Mouse (Mus musculus) thymus, postnatal 14 days (tissue): ENCODE results near the gene Parn.
"Not testable (repeated sequence)": the region's sequence is repeated elsewhere in the genome, so short reads cannot be mapped to it uniquely, and the experiment has no call there.

Experiments used
- DNase-seq: peaks from one replicate; pipeline ENCODE4 v3.0.0; 2021

Parn gene

DNA sequence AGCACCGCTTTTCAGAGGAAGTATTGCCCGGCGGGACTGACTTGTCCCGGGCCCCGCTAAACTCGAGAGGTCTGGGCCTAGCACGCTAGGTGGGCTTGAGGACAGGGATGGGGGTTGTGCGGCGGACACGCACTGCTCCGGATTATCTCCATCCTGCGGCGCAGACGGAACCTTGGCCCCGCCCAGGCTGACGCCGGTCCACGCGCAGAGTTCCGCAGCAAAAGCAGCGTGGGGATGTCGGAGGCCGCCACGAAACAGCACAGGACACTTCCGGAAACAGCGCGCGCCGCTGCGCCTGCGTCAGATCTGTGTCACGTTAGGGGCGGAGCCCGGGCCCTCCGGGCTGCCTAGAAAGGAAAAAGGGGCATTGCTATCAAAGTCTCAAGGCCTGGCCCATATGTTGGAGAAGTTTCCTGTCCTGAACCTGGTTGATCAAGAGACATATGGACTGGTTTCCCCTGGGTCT, at the start of gene Parn:
Gene Parn (minus strand): TSS at position 293 of the 466 bp plus-strand sequence.
- peak; percentile 96 for DNase-seq

DNA sequence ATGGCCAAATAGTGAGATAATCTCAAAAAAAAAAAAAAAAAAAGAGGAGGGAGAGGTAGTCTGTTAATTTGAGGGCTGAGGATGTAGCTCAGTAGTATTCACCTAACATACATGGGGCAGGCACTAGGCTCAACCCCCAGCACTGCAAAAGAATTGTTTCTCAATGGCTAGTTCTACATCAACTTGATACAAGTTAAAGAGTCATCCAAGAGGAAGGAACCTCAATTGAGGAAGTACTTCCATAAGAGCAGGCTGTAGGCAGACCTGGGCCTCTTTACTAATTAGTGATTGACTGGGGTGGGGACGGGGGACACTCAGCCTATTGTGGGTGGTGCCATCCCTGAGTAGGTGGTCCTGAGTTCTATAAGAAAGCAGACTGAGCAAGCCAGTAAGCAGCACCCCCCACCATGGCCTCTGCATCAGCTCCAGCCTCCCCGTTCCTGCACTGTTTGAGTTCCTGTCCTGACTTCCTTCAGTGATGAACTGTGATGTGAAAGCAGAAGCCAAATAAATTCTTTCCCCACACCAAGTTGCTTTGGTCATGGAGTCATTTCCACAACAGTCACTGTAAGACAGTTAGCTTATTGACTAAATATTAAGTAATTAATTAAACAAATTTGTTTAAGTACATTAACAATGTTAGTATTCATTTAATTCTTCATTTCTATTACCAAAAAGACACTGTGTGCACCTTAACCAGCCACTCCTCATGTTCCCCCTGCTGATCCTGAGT, 49.0 kb upstream of the Parn start:
- DNase-seq = no peak

DNA sequence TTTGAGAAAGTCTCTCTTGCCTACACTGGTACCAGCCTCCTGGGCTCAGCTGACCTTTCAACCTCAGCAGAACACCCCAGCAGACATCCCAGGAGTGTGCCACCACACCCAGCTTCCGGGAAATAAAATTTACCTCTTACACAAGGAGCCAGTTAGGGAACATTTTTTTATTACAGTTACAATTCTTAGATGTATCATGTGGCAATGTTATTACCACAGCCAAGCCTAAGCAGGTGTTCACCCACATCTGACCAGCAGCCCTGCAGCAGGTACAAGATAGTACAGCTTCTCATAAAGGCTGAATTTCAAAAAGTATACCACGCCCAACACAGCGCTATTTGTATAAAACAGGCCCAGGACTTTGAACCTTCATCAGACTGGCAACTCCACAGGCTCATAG, 46.9 kb upstream of the Parn start:
- DNase-seq = no peak

DNA sequence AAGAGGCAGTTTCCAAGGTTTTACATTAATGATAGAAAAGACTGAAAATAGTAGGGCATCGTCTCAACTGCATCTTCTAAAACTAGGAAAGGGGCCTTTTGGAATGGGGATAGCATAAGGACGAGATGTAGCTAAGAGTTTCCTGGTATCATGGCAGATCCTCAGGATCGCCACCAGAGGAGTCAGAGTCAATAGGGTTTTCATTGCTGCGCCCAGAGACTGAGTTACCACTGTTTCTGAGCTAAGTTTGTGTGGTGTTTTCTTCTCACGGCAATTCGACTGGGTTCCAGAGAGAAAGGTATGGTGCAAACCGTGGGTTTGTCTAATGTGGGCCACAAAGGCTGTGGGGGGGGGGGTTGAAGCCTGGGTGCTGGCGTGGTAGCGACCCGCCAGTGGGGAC, 36.7 kb upstream of the Parn start:
- DNase-seq = no peak

DNA sequence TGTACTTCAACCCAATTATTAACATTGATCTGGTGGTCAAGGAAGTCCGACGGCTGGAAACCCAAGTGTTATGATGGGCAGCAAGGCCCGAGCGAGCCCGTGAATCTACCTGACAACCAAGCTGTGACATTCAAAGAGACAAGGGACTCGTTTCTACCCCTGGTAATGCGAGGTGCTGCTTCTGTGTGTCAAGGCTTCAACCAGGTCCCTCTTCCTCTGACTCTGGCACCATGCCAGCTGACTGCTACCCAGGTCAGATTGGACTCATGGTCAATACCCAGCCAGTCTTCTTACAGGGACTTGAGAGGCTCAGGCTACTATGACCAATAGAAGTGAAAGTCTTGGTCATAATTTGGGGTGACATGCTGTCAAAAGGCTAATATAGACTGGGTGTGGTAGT, 34.2 kb upstream of the Parn start:
- no peak for DNase-seq

DNA sequence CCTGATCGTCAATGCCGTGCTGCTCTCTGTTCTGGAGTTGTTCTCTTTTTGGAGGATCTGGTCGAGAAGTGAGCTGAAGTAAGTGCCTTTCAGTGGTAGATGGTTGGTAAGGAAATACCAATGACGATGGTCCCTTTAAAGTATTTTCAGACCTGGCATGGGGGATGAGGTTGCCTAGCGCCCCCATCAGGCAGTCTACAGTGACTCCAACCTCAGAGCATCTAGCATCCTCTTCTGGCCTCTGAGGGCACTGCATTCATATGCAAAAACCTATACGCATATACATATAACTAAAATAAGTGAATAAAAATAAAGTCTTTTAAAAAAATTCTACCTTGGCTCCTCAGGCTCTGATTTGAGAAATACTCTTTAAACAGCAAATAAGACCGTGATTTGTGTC, 31.0 kb upstream of the Parn start:
- DNase-seq = peak; percentile 8

DNA sequence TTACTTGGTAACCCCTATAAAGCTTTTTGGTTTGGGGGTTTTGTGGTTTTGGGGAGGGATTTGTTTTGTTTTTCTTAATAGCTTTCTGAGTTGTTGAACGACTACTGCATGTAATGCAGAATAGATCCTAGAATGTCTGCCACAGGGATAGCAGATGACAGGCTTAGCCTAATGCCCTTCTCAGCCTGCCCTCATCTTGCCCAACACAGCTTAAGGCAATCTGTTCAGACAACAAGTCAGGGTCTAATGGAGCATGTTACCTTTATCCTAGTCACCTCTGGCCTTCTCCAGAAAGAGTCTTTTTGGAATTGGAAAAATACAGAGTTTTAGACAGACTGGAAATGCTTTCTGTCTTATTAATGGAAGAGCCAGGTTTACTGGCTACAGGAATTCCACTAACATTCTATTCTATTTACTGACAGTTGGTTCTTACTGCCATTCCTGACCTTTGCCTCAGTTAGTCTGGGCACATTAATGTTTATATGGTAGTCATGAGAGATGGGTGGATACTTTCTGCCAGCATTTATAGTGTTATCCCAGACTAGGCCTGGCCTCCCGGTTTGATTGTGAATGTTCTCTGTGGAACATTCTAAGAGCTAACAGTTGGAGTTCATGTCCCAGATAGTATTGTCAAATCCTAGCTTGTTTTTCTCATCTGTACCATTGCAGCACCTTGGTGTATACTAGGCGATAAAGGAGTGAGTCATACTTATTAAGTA, 10.8 kb upstream of the Parn start:
- DNase-seq = no peak

DNA sequence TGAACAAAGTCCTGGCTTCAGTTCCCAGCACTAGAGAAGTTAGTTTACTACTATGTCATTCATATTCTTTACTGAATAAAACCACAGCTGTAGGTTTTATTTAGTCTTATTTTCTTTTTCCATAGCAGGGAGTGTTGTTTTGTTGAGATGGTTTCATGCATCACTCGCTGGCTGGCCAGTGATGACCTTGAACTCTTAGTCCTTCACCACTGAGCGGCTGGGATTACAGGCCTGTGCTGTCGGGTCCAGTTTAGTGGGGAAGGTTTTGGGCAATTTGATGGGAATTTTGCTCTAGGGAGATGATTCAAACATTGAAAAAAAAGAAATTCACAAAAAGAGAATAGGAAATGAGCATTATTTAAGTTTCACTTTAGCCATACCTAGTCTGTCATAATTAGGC, 6.5 kb upstream of the Parn start:
- DNase-seq = no peak

DNA sequence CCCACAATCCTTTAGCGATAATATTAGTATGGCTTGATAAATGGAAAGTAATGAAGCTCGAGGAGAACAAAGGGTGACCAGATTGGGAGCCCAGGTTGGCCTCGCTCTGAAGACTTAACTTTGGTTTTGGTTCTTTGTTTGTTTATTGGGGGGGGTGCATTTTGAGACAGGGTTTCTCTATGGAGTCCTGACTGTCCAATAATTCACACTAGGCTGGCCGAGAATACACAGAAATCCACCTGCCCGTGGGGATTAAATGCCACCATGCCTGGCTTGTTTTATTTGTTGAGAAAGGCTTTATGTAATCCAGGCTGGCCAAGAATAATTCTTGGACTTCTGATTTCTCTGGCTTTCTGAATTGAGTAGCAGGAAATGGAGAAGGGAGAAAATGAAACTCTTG, 5.1 kb upstream of the Parn start:
- no peak for DNase-seq

DNA sequence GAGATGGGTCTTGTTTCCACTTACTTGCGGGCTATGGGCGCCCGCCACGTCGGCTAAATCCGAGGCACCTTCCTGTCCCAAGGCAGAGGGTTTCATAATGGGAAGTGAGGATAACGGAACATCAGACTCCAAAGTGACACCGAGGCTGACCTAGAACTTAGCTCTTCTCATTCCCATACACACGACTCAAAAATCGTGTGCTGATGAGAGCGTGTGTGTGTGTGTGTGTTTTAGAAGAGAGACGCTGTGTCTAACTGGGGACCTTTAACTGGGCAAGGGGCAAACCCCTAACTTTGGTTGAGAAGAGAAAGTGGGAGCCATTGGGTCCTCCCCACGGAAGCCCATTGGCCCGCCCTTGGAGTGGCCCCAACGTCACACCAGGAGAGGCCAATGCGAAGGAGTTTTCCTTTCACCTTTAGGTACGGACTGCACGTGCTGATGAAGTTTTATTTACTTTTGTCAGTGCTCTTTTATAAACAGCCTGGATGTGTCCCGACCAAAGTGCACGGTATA, 4.5 kb upstream of the Parn start:
- peak; percentile 73 for DNase-seq

DNA sequence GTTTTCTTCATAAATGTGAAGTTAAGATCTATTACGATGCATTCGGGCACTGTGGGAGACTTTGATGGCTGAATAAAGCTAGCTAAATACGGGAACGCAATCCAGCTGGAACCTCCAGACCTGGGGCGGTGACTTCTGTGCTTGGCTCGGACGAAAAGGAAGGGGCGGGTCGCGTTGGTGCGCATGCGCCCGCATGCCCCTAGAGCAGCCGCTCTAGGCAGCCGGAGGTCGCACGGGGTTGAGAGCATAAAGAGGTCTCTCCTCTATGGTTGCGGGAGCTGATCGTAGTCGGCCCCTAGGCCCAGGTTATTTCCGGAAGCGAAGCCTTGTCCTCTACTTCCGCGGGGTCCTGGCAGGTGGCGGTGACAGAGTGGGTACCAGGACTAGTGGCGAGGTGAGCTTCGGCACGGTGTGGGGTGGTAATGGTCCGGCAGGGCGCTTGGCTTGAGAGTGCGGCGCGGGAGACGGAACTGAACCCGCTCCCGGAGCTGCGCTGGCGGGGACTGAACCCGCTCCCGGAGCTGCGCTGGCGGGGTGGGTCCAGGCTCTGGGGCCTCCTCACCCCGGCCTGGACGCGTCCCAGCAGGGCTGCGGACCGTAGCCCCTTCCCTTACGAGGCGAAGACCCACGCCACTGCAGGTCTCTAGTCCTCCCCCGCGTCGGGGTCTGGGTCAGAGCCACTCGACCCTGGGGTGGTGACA, 3.9 kb upstream of the Parn start, which contains the start of the genes Bfar and 3110001I22Rik:
Gene Bfar (plus strand): TSS at position 174 of the 701 bp plus-strand sequence.
Gene 3110001I22Rik (plus strand): TSS at position 245 of the 701 bp plus-strand sequence.
- peak; percentile 92 for DNase-seq

DNA sequence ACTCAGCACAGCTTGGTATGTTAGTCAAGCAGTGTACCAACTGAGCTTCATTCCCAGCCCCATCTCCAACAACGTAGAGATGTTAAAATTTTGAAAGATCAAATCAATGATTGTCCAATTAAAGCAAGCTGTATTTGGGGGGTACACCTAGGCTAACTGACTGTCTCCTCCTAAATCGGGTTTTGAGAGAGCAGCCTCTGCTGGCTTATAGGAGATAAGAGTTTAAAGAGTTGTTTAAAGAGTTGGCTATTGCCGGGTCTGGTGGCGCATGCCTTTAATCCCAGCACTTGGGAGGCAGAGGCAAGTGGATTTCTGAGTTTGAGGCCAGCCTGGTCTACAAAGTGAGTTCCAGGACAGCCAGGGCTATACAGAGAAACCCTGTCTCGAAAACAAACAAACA, 2.9 kb upstream of the Parn start:
- not testable (repeated sequence) for DNase-seq

DNA sequence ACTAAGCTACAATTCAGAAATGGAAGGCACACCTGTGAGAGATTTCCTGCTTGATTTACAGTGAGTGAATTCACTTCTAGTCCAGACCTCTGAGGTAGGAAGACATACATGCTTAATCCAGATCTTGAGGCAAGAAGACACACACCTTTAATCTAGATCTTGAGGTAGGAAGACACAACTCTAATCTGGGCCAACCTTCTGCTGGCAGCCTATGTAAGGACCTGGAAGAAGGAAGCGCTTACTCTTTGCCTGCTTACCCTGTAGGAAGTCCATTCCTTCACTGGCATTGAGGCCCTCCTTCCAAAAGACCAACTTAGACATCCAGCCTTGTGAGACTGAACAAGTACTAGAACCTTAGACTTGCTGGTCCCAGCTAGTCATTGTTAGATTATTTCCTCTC, 1.3 kb upstream of the Parn start:
- DNase-seq = no peak

DNA sequence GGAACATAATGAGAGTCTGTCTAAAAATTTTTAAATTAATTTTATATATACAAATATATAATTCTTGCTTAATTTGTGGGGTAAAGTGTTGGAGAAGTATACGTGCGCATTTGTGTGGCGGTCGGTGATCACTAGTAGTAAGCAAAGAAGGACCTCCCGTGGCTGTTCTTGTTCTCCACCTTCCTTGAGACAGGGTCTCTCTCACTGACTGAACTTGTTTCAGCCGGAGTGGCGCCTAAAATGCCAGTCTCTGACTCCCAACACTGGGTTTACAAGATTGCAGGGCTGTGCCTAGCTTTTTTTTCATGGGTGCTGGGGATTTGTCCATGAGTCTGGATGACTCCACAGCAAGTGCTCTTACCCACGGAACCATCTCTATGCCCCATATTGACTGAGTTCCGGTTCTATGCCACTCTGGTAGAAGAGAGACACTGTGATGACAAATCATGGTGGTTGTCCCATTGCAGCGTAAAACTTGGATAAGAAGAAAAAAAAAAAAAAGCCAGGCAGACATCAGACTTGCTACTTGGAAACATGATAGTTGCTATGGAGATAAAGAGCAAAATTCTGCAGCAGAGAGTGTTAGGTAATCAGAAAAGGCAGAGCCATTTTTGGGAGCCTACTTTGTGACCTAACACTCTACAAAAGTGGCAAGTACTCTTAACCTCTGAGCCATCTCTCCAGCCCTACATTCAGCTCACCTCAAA, 585 bp upstream of the Parn start:
- DNase-seq = peak; percentile 13

DNA sequence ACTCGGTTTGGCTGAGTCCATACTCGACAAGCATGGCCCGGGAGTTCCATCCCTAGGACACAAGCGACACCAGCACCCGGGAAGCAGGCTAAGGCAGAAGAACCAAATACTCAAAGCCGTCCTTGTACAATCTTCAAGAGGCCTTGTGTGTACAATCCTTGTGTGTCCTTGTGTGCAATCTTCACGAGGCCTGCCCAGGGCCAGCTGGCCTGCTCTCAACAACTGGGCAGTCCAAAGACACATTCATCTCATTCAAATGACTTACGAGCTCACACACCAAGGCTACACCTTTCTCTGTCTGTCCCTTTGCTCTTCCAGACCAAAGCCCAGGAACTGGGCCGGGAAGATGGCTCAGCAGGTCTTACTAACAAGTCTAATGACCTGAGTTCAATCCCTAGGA, 7.2 kb downstream of the Parn start:
- no peak for DNase-seq

DNA sequence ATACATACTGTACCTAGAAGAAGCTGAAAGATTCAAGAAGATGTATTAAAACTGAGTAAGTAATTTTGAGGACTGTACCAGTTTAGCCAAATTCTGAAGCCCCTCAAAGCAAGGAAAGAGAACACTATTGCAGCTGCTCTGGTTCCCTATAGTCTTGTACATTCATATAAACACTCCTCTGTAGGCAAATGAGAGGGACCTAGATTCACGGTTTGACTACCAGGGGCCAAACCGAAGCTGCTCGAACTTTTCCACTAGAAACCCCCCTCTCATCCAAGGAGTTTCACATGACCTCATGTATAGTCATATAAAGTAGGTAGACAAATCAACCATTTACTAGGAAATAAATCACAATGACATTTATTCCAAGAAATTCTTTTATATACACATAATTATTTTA, 9.1 kb downstream of the Parn start:
- no peak for DNase-seq

DNA sequence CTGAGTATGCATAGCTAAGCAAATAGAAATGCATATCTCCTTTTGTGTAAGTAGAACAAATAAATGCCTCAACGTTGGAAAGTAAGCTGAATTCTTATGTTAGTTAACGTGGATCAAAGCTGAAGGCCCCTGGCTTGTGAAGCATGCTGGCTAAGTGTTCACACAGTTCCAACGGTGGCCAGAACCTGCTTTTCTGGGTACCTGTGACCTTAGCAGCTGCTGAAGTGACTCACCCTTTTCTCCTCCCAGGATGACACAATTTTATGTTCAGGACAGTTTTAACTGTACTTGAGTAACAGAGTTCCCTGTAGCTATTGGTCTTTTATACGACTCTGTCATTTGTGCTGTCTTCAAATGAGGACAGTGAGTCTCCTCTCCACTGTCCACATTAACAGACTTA, 22.0 kb downstream of the Parn start:
- no peak for DNase-seq

DNA sequence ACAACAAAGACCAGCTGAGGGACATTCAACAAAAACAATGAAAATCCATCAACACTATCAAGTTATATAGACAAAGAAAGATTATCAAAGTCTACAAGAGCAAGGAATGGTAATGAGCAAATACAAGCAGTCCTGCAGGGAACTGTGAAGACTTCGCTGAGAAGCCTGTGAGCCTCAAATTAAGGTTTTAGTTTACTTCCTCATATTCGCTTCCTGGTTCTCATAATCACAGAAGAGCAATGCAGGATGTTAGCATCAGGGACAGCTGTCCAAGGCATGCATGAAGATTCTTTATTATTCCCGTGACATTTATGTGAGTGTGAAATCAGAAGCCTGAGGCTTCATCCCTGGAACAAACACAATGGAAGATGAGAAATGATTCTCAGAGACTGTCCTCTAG, 23.5 kb downstream of the Parn start:
- no peak for DNase-seq

DNA sequence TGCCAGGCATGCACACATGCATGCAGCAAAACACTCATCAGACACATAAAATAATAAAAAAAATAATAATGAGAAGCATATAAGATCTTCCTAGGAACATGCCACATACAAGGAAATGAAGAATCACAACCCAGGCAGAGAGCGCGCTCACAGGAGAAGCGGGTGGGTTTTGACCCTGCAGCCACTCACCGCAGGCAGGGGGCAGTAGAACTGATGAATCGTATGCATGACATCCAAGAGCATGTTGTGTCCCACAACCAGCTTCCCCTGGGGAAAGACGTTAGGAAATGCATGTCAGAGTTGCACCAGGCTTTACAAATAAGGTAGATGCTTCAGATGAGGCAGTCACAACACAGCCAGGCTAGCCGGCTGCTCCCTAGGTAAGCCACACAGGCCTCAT, 27.9 kb downstream of the Parn start:
- DNase-seq = peak; percentile 53

DNA sequence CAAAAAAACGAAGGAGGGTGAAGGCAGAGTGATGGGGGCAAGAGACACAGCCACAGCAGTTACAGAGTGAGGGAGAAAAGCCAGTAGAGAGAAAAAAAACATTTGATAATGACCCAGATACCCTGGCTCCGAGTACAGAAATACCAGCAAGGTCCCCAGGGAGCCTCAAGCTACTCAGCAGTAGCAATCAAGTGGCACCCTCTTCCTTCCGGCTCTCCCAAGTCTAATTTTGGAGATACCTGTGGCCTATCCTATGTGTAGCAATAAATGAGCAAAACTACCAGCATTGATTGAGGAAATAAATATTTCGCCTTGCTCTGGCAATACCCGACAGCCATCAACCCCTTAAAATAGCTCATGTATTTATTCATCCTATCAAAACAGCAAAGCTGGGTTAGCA, 28.5 kb downstream of the Parn start:
- no peak for DNase-seq

DNA sequence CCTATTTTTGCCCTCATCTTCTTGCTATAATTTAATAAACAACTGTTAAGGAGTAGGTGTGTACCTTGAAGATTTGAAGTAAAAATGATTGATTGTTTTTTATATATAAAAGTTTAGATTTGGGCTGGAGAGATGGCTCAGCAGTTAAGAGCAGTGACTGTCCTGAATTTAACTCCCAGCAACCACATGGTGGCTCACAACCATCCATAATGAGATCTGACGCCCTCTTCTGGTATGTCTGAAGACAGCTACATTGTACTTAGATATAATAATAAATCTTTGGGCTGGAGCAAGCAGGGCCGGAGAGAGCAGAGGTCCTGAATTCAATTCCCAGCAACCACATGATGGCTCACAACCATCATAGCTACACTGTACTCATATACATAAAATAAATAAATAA, 29.8 kb downstream of the Parn start:
- DNase-seq = not testable (repeated sequence)

DNA sequence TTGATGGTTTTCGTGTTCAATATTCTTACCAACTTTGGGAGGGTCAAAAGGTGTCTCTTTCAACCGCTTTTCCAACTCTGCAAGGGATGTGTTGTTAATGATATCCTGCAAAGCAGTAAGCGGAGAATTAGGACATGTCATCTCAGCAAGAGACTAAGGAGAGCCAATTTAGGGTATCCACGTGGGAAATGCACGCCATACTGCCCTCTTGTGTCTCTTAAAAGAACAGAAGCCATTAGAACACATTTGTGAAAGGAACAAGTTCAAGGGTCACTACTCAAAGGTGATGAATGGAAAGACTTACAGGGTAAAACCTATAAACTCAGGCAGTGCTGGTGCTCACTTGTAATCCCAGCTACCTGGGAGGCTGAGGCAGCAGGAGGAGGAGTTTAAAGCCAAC, 39.6 kb downstream of the Parn start:
- no peak for DNase-seq
